Mouse (Mus musculus) kidney, adult 18-20 months (tissue): ENCODE data around the gene Lamtor4.

Source experiments
- DNase-seq: peaks from one replicate; pipeline ENCODE4 v3.0.0; 2021

The Lamtor4 gene

DNA sequence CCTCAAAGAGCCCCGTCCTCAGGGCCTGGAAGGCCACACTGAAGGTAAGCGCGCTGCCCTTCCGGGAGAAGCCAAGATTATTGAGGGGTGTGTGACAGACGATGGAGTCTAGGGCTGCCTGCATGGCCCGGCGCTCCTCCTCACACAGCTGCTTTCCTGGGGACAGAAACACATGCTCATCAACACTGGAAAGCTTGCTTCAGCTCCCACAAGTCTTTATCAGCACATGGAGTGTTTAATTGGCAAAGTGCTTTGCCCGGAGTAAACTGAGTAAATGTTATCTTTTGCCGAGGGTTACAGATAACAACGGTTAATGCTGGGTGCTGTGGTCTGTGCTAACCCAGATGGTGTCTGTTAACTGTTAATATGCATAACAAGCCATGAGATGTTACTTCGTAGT is 5.6 kb downstream of the Lamtor4 start:
- no peak for DNase-seq

DNA sequence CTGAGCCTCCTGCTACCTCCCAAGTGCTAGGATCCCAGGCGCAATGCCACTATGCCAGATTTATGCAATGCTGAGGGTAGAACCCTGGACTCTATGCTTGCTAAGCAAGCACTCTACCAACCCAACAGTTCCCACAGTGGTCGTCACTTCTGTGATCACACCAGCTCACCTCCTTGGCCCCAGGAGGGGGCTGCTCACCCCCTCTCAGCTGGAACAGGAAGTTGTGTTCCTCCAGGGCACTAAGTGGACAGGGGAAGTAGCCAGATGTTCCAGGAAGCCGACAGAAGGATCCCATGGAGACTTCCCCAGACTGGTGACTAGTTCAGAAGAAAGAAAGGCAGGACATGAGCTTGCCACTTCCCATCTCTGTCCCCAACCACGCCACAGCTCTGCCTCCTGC is 6.7 kb downstream of the Lamtor4 start:
- no peak for DNase-seq

DNA sequence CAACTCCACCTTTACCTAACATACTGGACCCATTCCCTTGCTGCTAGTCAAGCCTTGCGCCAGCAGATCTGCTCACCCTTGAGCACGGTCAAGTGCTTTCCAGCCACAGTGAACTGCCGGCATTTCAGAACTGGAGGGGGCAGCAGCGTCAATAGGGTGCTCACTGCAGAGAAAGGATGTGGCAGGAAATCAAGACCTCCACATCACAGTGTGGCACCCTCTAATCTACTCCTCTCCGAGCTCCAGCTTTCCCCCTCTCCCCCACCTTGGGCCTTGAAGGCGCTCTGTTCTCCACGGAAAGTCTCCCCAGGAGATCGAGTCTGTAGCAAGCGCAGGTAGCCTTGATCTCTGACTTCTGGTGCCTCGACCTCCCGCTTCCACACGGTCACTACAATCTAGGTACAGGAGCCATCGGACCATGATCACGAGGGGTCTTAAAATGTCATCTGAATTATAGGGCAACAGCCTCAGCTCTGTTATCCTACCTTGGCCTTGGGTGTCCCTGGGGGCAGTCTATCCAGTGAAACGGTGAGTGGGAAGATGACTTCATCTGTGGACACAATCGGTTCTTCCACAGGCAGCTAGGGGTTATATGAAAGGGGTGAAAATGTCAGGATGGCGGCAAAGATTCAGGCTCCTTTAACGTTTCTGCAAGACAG is 7.4 kb downstream of the Lamtor4 start:
- no peak for DNase-seq

GRCm38 (mm10) chr5:138263260-138264206 is 8.3 kb downstream of the Lamtor4 start, which contains the start of gene BC037034:
BC037034 (minus strand) TSS chr5:138264033.
- peak; percentile 93 for DNase-seq

DNA sequence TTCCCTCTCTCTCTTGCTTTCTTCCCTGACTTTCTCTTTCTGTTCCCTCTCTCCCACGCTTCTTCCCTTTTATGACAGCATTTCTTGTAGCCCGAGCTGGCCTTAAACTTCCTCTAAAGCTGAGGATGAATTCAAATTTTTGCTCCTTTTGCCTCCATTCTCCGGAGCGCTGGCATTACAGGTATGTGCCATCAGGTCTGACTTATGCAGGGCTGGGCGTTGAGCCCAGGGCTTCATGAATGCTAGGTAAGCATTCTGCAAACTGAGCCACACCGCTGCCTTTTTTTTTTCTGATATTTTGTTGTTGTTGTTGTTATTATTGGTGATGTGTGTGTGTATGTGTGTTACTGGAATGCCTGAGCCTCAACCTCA is 8.9 kb downstream of the Lamtor4 start:
- no peak for DNase-seq

DNA sequence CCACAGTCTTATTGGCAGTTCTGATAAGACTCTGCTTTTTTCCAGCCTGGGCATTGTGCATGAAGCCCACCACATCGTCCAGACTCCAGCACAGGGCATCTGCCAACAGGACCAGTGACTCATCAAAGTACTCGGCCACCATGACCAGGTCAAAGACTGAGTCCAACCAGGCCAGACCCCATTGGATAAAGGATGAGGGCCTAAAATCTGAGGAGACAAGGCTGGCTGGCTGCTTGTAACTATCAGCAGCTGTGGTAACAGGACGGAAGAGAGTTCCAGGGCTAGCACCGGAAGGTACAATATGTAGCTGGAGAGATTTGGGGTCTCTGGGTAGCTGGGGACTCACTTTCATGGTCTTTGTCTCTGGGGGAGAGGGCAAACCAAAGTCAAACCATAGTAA is 10.4 kb downstream of the Lamtor4 start:
- no peak for DNase-seq

DNA sequence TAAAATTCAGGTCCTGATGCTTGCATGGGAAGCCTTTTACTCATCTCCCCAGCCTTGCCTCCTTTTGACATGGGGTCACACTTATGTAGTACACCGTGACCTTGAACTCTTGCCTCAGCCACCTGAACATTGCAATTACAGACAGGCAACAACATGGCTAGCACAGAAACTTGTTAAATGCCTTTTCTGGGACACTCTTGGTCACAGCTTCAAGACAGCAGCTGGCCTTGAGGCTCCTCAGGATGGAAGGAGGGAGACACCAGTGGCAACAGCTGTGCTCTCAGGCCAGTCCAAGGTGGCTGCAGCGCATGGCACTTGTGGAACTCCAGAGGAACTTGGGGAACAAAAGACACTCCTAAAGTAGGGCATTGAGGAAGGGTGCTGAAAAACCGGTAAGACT is 11.8 kb downstream of the Lamtor4 start:
- no peak for DNase-seq

- no peak for DNase-seq
These were observed 13.7 kb downstream of the Lamtor4 start for GRCm38 (mm10) chr5:138268980-138269379.

GRCm38 (mm10) chr5:138271232-138271631 is 15.9 kb downstream of the Lamtor4 start:
- DNase-seq: no peak

DNA sequence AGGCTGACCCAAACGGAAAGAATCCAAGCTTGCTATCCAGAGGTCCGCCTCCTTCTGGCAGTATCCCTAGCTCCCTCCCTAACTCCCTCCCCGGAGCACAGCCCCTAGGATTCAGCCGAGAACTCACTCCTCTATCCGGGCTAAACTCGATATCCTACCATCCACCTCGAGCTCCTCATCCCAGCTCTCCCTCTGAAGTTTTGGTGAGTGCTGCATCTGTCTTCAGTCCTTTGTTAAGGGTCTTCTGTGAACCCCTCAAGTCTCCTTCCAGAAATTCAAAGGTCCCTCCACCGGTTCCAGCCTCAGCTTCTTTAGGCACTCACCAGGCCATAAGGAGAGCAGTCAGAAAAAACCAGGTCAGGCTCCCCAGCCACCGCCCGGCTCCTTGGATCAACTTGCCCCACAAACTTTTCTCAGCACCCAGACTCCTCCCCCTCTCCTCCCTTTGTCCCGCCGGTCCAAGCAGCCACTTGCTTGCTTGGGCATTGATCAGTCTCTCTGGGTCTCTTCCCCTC is 17.2 kb downstream of the Lamtor4 start, which contains the start of gene Gal3st4:
Gene Gal3st4, minus strand, starts transcription at position 432 of the 515 bp plus-strand sequence.
- DNase-seq: no peak

DNA sequence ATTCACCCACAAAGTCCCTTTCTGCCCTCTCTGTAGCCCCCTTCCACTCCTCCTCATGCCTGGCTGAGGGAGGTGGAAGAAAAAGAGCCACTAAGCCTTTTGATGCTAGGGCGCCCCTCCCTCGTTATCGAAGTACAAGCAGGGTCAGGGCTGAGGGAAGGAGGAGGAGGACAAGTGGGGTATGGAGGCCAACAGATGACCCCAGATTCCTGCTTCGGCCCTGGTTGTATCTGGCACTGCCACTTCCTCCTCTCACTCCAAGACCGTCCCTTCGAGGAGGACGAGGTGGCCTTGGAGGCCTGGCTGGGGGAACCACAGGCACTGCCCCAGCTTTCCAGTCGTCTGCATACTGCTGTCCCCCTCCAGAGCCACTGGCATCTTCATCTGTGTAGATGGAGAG is 18.9 kb downstream of the Lamtor4 start:
- DNase-seq: no peak

- DNase-seq: peak; percentile 27
These were observed 20.2 kb downstream of the Lamtor4 start for GRCm38 (mm10) chr5:138275216-138276050.

DNA sequence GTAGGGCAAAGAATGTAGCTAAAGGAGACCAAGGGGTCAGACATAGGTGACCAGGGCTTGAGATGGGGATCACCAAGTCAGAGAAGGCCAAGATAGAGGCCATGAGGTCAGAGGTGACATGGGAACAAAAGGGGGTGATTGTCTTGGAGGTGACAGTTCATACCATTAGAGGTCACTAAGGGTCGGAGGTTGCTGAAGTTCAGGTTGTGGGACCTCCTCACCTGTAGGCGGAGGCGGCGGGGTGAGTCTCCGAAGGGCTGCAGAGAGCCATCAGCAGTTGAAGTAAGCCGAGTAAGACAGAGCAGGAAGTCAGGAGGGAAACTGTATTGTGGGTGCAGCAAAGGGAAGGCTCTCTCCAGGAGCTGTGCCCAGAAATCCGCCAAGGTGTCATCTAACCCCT is 22.7 kb downstream of the Lamtor4 start:
- no peak for DNase-seq

GRCm38 (mm10) chr5:138279585-138280424 is 24.5 kb downstream of the Lamtor4 start, which contains the start of the genes Gm43720, Gpc2 and Stag3:
Gm43720 (minus strand) TSS chr5:138279958.
Gpc2 (minus strand) TSS chr5:138280005.
Stag3 (plus strand) TSS chr5:138280240.
- peak; percentile 71 for DNase-seq

DNA sequence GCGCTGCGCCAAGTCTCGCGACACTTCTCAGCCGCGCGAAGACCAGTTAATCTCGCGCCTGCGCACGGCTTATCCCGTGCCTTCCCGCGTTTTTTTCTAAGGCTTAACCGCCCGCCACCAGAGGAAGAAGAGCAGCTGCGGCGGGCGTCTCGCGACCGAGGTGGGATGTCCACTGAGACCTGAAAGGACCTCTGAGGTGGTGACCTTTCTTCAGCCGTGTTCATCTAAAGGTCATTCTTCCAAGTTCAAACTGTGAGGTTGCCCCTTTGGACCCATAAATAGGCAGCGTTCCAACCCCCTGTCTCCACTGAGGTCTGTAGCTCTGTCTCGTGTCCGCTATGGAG is 25.1 kb downstream of the Lamtor4 start:
- no peak for DNase-seq

GRCm38 (mm10) chr5:138280829-138281228 is 25.5 kb downstream of the Lamtor4 start:
- DNase-seq: no peak

- no peak for DNase-seq
These were observed 26.5 kb downstream of the Lamtor4 start for GRCm38 (mm10) chr5:138281798-138282197.

DNA sequence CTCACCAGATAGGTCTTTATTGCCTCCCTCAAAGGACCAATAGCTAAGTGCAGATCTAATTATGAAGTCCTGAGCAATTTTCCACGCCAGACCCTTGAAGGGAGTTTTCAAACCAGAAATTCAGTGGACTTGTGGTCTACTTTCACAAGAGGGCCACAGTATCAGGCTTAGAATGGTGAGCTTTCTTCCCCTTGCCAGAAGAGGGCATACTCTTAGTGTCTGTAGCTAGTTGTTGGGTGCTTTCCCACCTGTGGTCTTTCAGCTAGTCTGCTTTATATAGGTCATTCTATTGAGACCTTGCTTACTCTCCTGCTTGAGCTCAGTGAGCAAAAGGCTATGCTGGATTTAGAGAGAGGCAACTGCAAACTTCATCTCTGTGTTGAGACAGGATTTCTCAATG is 28.3 kb downstream of the Lamtor4 start:
- no peak for DNase-seq

- no peak for DNase-seq
These were observed 32.6 kb downstream of the Lamtor4 start for GRCm38 (mm10) chr5:138287861-138288260.

DNA sequence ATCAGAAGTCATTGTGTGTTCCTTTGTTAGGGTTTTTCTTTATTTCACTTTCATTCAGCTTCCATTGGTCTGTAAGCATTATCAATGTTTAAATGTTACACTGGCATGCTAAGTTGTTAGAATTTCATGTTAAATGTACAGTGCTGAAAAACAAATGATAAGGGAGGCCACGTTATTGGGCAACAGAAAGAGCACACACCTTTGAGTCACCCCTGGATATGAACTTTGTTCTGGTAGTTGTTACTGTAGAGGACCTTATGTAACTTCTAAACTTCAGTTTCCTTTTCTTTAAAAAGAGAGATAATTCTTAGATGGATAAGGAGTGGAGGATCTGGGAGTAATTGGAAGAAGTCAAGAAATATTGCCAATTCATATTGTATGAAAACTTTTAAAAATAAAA is 36.4 kb downstream of the Lamtor4 start:
- DNase-seq: no peak

DNA sequence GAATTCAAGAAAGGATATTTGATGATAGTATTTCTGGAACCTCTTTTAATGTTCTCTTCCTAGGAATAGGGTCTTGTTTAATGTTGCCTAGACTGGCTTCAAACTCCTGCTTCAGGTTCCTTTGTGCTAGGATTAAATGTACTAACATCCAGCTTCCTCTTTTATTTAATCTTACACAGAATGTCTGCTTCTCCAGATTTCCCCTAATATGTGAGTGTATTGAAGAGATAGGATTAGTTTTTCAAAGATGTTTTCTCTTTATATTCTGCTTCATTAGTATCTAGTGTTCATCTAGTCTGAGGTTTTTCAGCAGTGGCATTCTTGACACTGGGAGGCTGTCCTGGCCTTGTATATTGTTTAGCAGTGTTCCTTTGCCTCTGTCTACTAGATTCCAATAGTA is 38.9 kb downstream of the Lamtor4 start:
- no peak for DNase-seq

GRCm38 (mm10) chr5:138299613-138300012 is 44.3 kb downstream of the Lamtor4 start:
- DNase-seq: no peak
